Mouse (Mus musculus) gastrocnemius, adult 2 months (tissue): ENCODE data around the gene Hcn3. TPM values are rescaled to one million over a fixed set of nuclear protein-coding genes. Genes with fewer than 3 reads are reported as not detected.
"Not testable (repeated sequence)": the region's sequence is repeated elsewhere in the genome, so short reads cannot be mapped to it uniquely, and the experiment has no call there.

Source experiments
- DNase-seq: peaks from one replicate; pipeline ENCODE4 v3.0.0; 2022
- H3K27ac ChIP-seq: fragments of 200-600 bp; 2 replicates; pipeline ENCODE4 v1.8.1; 2022; ENCODE audit warnings: mild to moderate bottlenecking
- H3K4me3 ChIP-seq: fragments of 200-600 bp; 2 replicates; pipeline ENCODE4 v1.8.1; 2022; ENCODE audit warnings: mild to moderate bottlenecking, moderate library complexity
- CTCF ChIP-seq: fragments of 200-600 bp; IDR thresholded peaks from 2 replicates; pipeline ENCODE4 v1.8.1; 2022; ENCODE audit warnings: antibody characterized with exemption, mild to moderate bottlenecking, moderate library complexity
- intact Hi-C: fragments of 180-260 bp; cut with DNase I; formaldehyde crosslinking; loops from one replicate; pipeline ENCODE4 v1.15.1; 2025
- total RNA-seq, 2 experiments: library from RNA; stranded (reverse); gene quantifications; 2 replicates each; pipeline ENCODE4 v1.2.3; 2021

Hcn3 gene
- total RNA-seq, 2 experiments from 2014 or later = 0.31 to 0.43 TPM

- H3K27ac ChIP-seq = no peak overlapping the region
- intact Hi-C loops = no loop called here
- no peak for TF ChIP-seq CTCF
- H3K4me3 ChIP-seq = no peak overlapping the region
- DNase-seq = no peak
Observed at GRCm38 (mm10) chr3:89175544-89175943, 15.5 kb upstream of the Hcn3 start.

- Histone ChIP-seq H3K27ac (no peak overlapping the region), H3K4me3 (no peak overlapping the region)
- no peak for TF ChIP-seq CTCF
- no peak for DNase-seq
- intact Hi-C loops = no loop called here
Observed at GRCm38 (mm10) chr3:89174844-89175243, 14.8 kb upstream of the Hcn3 start.

- intact Hi-C loops = loop anchor here (10.0 kb wide), 1 partner anchor 48 kb away; the partner anchor contains the start of gene Thbs3
- no peak for TF ChIP-seq CTCF
- Histone ChIP-seq H3K27ac (no peak overlapping the region), H3K4me3 (no peak overlapping the region)
- no peak for DNase-seq
Observed at GRCm38 (mm10) chr3:89166945-89167344, 6.9 kb upstream of the Hcn3 start.

GRCm38 (mm10) chr3:89165268-89165870 is 5.4 kb upstream of the Hcn3 start:
- no peak for TF ChIP-seq CTCF
- intact Hi-C loops = loop anchor here (10.0 kb wide), 1 partner anchor 49 kb away; the partner anchor contains the start of gene Thbs3

GRCm38 (mm10) chr3:89164506-89165267 is 4.7 kb upstream of the Hcn3 start, which contains the start of gene Clk2:
Gene Clk2 (plus strand): TSS chr3:89164795.
- intact Hi-C loops = loop anchor here (10.0 kb wide), 1 partner anchor 50 kb away; the partner anchor contains the start of gene Thbs3

More at GRCm38 (mm10) chr3:89165268-89165870, 5.4 kb upstream of the Hcn3 start:
- H3K4me3 ChIP-seq = peak overlapping the region; percentile 90
- DNase-seq = no peak
- peak overlapping the region; percentile 97 for H3K27ac ChIP-seq

GRCm38 (mm10) chr3:89163643-89164245 is 3.7 kb upstream of the Hcn3 start:
- no peak for DNase-seq
- H3K4me3 ChIP-seq = peak overlapping the region; percentile 90
- peak overlapping the region; percentile 97 for H3K27ac ChIP-seq
- TF ChIP-seq CTCF = no peak
- intact Hi-C loops = loop anchor here (10.0 kb wide), 1 partner anchor 51 kb away; the partner anchor contains the start of gene Thbs3

More at GRCm38 (mm10) chr3:89164506-89165267, 4.7 kb upstream of the Hcn3 start, which contains the start of gene Clk2:
- Histone ChIP-seq H3K27ac (peak within 1 kb of the TSS; percentile 97), H3K4me3 (peak within 1 kb of the TSS; percentile 90)
- peak; percentile 98 for DNase-seq
- TF ChIP-seq CTCF = no peak

GRCm38 (mm10) chr3:89163123-89163522 is 3.1 kb upstream of the Hcn3 start:
- intact Hi-C loops = loop anchor here (10.0 kb wide), 1 partner anchor 52 kb away; the partner anchor contains the start of gene Thbs3
- TF ChIP-seq CTCF = no peak
- H3K4me3 ChIP-seq = no peak overlapping the region
- DNase-seq = no peak
- H3K27ac ChIP-seq = no peak overlapping the region

- Histone ChIP-seq H3K4me3 (no peak overlapping the region), H3K27ac (no peak overlapping the region)
- DNase-seq = no peak
- TF ChIP-seq CTCF = no peak
- intact Hi-C loops = loop anchor here (10.0 kb wide), 1 partner anchor 53 kb away; the partner anchor contains the start of gene Thbs3
Observed at GRCm38 (mm10) chr3:89161786-89162185, 1.8 kb upstream of the Hcn3 start.

GRCm38 (mm10) chr3:89161207-89161606 is 1.2 kb upstream of the Hcn3 start:
- H3K4me3 ChIP-seq, DNase-seq, H3K27ac ChIP-seq: not testable (repeated sequence)
- intact Hi-C loops = loop anchor here (10.0 kb wide), 1 partner anchor 54 kb away; the partner anchor contains the start of gene Thbs3

GRCm38 (mm10) chr3:89159211-89159610 is 785 bp downstream of the Hcn3 start:
- intact Hi-C loops = no loop called here
- TF ChIP-seq CTCF = no peak
- Histone ChIP-seq H3K4me3 (peak overlapping the region; percentile 77), H3K27ac (no peak overlapping the region)
- DNase-seq = peak; percentile 64

GRCm38 (mm10) chr3:89158651-89159050 is 1.3 kb downstream of the Hcn3 start:
- no peak overlapping the region for H3K4me3 ChIP-seq
- no peak for TF ChIP-seq CTCF
- intact Hi-C loops = no loop called here

GRCm38 (mm10) chr3:89156951-89157350 is 3.0 kb downstream of the Hcn3 start:
- no peak for TF ChIP-seq CTCF
- Histone ChIP-seq H3K4me3 (no peak overlapping the region), H3K27ac (no peak overlapping the region)
- intact Hi-C loops = no loop called here
- DNase-seq = no peak

More at GRCm38 (mm10) chr3:89158651-89159050, 1.3 kb downstream of the Hcn3 start:
- no peak overlapping the region for H3K27ac ChIP-seq
- no peak for DNase-seq
